Mouse (Mus musculus) layer of hippocampus, postnatal 10 days (tissue): ENCODE measurements around the gene Gemin6. TPM values are rescaled to one million over a fixed set of nuclear protein-coding genes. Genes with fewer than 3 reads are reported as not detected.
A peak's percentile ranks its signal among the peaks of the same experiment; 100 is the strongest.
"Not testable (repeated sequence)": the region's sequence is repeated elsewhere in the genome, so short reads cannot be mapped to it uniquely, and the experiment has no call there.

Experiments used
- DNase-seq, 2 experiments: peaks; one replicate each; pipeline ENCODE4 v3.0.0; 2021; ENCODE audit warnings: low spot score in 2 of 2
- long read RNA-seq: library from polyadenylated mRNA; stranded (forward); transcript quantifications from one replicate; pipeline ENCODE4 v2.0.0, GENCODE M21; 2023
- total RNA-seq, 2 experiments: library from RNA; stranded (reverse); gene quantifications; 2 replicates each; pipeline ENCODE4 v1.2.3; 2021

Gemin6 gene
- total RNA-seq, result 1 to 10 TPM; 5.1 to 6.8 TPM
- long read RNA-seq, partial matches to known transcripts, result 1 of 9 reads
- long read RNA-seq, other reads (novel, unspliced or antisense), result 4 of 9 reads

DNA sequence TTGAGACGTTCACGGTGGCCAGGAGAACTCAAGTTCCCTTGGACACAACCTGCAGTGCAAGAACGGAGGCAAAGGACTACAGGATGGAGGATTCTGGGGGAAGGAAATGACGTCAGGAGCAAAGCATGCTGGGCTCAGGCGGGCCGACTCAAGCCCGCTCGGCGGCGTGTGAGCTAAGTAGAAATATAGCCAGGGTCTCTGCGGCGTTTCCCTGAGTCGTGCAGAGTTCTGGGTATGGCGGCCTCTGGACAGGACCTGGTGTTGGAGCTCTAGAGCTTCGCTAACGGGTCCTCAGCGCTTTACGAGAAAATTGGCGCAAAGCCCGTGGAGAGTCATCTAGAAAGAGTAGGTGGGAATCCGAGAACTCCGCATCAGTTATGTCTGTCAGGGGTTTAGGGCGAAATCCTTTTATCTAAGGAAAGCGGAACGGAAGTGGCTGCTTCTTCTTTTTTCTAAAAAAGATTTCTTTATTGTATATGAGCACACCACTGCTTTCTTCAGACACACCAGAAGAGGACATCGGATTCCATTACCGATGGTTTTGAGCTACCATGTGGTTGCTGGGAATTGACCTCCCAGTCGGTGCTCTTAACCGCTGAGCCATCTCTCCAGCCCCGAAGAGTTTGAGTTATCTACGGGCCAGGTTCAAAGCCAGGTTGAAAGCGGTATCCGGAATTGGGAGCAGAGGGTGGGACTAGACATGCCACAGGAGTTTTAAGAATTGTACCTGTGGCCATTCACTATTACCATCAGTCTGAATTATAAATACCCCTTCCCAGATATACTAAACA is at the start of gene Gemin6:
Gene Gemin6 (plus strand): TSS at position 116 of the 791 bp plus-strand sequence.
- peak; percentile 75 to 81 for DNase-seq

DNA sequence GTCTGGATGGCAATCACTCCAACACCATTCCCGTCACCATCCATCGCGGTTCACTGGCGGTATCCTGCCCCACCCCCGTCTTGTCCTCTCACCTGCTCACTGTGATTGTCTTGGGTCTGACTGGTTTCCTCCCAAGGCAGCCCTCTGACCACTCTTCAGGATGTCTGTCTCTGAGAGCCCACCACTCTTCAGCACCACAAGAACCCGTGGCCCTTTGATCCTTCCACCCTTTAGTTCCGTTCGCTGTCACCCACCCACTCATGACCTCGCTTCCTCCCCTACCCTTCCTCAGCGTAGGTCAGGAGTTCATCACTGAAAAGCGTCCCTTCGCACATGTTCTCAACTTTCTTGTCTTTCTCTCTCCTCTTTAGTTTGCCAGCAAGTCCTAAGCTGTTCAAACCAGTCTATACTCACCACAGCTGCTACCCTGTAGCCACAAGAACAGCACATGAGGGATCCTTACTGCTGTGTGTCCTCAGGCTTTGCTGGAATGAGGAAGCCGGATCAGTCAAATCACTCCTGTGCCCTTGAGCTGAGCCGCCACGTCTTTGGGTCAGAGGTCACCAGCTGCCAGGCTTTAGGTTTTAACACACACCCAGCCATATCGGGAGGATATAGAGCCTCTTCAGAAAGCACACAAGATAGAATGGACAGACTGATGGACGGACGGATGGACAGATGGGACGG is 49.4 kb upstream of the Gemin6 start:
- no peak for DNase-seq

DNA sequence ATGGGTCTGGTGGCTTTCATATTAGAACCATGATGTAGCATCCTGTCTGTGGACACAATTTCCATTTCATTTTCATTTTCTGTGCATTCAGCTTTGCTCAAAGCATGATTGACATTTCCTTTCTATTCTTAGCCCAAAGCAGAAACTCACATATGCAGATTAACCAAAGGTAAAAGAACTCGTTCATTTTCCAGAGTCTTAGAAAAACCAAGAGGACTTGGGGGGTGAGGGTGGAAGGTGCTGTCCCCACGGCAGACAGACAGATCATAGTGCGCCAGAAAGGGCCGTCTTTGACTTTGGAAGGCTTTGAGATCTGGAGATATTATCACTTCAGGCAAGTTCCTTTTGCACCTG is 48.9 kb upstream of the Gemin6 start:
- no peak for DNase-seq

DNA sequence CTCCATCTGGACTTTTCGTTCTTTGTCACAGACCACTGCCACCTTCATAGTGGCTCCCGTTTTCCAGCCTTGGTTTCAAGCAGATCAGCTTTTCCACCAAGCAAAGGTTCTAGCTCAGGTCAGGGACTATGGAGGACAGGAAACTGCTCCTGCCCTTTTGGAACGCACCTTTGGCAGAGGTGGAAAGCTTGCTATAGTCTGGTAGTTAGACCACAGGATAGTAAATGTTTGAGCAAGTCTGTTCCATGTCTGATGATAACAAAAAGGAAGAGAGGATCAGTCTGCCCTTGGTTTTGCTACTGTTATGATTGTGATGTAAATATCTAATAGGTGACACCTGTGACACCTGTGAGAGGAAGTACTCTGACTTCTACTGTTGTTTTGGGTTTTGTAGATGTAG is 48.3 kb upstream of the Gemin6 start:
- no peak for DNase-seq

DNA sequence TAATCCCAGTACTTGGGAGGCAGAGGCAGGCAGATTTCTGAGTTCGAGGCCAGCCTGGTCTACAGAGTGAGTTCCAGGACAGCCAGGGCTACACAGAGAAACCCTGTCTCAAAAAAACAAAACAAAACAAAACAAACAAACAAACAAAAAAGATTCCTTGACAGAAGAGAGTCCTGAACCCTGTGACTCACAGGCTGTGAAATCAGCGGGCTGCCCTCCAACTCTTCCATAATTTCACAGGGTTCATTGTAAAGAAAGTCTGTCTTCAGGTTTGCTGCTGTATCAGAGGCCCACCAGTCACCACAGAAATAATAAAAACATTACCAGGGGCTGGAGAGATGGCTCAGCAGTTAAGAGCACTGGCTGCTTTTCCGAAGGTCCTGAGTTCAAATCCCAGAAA is 45.4 kb upstream of the Gemin6 start:
- DNase-seq, result not testable (repeated sequence)

DNA sequence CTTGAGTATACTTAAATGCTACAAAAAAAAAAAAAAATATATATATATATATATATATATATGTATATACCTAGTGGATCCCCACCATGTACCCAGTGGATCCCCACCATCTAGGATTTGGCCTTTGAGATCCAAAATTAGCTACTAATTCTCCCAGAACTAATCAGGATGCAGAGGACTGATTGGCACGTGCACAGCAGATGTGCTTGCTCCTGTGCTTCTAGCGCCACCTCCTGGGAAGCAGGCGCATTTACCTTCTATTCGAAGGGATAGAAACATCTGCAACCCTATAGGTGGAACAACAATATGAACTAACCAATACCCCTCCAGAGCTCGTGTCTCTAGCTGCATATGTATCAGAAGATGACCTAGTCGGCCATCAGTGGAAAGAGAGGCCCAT is 44.3 kb upstream of the Gemin6 start:
- DNase-seq, result peak; percentile 73 to 81

DNA sequence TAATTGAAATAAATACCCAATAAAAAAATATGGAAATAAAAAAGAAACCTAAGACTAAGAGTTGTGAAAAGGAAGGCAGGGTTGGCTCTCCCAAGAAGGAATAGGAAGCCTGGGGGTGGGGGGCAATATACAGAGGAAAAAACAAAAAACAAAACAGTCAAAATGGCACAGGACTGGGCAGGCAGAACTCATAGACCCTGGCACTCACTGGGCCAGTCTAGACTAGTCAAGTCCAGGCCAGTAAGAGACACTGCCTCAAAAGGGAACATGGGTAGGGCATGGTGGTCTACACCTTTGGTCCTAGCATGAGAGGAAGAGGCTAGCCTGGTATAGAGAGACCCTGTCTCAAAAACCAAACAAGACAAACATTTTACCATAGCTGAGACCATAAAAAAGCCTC is 43.8 kb upstream of the Gemin6 start:
- no peak for DNase-seq

DNA sequence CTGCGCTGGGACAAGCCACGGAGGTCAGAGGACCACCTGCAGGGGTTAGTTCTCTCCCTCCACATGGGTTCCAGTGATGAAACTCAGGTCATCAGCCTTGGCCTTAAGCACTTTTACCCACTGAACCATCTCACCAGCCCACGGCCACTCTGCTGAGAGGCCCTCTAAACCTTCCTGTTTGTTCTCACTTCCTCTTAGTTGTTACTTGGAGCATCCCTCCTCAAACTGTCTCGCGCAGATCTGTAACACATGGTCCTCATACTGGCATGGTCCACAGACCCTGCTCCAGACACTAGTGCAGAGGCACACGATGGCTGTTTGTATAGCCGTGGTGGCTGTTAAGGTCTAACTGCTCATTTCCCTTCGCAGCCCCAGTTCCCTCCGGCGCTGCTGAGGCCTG is 40.6 kb upstream of the Gemin6 start:
- DNase-seq, result no peak

DNA sequence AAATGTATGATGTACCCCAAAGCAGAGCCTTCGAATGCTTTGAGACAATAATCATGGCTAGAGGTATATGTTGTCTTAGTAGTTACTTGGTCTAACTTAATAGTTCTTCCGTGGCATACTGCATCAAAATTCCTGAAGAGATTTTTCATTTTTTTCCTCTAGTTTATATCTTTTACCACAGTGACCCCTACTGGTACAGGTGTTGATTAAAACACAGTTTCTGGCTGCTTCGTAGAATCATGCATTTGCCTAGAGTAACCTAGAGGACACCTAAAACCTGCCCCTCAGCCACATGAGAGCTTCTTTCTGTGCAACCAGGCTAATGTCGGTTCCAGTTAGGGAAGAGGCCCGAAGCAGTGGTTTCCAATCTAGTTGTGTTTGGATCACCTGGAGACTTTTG is 31.2 kb upstream of the Gemin6 start:
- no peak for DNase-seq

DNA sequence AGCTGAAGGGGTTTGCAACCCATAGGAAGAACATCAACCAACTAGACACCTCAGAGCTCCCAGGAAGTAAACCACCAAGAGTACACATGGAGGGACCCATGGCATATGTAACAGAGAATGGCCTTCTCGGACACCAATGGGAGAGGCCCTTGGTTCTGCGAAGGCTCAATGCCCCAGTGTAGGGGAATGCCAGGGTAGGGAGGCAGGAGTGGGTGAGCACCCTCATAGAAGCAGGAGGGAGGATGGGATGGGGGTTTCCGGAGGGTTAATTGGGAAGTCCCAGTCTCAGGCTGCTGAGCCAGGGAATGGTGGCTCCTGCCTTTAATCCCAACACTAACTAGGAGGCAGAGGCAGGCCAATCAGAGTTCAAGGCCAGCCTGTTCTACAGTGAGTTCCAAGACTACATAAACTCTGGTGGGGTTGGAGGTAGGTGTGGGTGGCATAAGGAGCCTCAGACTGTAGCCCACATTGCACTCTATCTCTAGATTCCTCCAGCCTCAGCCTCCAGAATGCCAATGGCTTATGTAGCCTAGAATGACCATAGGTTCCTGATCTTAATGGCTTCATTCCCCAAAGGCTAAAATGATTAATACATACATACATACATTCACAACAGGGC is 25.0 kb upstream of the Gemin6 start:
- no peak for DNase-seq

DNA sequence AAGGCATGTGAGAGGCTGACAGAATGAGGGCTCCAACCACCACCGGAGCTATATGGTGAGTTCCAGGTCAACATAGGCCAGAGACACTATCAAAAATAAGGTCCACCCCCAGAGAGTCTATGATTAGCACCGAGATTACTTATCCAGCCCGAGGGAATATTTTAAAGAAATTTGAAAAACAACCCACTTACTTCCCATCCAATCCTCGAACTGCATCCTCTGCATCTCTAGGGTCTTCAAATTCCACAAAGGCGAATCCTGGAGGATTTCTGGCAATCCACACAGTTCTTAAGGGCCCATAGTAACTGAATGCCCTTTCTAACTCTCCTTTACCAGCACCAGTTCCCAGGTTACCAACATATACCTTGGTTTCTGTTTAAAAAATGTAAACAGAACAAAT is 18.6 kb upstream of the Gemin6 start:
- no peak for DNase-seq

DNA sequence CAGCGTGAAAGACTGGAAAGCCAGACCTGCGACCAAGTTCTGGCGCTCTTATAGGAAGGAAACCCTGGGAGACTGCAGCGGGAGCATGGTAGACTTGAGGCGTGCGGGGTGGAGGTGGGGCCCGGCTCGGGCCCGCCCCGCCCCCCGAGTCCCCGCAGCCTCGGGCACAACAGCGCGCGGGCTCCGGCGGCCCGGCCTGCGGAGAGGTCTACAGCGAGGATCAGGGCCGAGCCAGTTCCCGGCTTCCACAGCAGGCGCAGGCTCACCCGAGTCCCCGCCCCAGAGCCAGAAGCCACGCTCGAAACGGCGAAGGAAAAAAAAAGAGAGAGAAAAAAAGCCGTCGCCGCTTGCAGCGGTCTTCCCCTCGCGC is 18.0 kb upstream of the Gemin6 start:
- no peak for DNase-seq

DNA sequence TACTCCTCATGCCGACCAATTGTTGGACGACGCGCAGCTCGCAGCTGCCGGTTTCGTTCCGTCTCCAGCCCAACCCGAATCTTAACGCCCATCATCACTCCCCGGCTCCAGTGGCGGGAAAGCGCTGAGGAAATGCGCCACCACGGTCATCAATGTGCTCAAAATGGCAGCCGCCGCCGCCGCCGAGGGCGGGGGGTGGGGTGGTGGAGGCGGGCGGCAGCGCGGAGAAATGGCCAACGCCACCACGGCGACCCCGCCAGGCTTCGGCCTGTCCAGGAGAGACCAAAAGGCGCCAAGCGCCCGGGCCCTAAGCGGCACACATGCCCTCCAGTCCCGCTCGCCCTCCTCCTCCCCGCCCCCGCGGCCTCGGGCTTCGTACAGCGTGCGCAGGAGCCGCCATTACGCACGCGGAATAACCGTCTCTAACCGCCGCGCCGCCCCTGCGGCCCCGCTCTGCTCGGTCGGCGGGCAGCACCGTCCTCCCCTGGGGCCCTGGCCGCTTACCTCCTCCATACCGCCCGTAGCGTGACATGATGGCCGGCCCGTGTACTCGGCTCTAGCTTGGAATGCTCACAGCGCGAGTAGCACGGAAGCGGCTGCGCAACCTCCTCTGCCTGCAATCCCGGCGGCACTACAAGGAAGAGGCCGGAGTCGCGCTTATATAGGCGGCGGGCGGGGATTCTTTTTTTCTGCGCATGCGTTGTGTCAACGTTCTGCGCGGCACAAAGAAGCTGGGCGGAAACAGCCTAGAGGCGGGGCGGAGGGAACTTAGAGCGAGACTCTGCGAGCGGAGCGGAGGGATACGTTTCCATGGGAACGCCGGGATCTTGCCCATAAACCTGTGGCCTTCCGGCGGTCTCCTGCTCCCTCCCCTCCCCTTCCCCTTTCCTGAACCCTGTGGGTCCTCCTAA is 17.3 kb upstream of the Gemin6 start, which contains the start of the genes Srsf7 and Ttc39d:
Gene Srsf7 (minus strand): TSS at position 637 of the 911 bp plus-strand sequence.
Gene Ttc39d (plus strand): TSS at position 790 of the 911 bp plus-strand sequence.
- DNase-seq, result peak; percentile 99

DNA sequence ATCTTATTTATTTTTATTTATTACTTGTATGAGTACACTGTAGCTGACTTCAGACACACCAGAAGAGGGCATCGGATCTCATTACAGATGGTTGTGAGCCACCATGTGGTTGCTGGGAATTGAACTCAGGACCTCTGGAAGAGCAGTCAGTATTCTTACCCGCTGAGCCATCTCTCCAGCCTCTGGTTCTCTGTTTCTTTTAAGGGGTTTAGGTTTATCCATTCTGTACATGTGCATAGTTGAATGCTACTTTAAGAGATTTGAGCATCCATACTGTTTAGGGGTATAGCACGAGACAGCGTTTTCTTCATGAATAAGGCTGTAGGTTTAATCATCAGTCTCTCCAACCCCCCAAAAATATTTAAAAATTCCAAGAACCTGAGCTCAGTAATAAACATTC is 10.2 kb upstream of the Gemin6 start:
- DNase-seq, result not testable (repeated sequence)

DNA sequence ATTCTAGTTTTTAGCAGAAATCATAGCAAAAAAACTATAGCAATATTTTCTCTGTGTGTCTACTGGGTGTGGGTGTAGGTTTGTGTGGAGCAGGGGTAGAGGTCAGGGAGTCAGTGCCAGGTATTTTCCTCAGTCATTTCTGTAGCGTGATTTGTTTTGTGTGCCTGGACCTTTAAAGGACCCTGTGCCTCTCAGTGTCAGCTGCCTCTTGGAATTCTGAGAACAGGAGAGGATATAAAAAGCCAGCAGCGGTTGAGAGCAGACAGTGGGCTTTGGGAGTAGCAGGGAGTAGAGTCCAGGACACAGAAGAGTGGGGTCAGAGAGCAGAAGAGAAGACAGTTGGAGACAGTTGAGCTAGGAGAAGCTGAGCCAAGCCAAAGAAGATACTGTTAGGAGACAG is 4.1 kb upstream of the Gemin6 start:
- DNase-seq, result no peak

DNA sequence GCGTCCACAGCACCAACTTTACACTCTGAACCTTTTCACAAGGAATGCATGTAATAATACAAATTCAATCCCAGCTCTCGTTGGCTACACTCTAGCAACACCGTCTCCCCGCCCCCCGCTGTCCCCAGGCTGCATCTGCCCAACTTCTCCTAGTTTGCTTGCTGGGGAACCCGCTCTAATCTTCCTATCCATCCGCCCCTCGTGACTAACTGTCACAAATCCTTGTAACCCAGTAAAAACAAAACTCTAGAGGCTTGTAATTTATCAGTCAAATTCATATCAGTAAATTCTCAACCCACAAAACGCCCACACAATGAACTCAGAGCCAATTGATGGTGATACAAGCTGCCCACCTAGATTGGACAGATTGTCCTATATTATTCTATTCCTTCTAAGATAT is 3.0 kb upstream of the Gemin6 start:
- DNase-seq, result no peak

DNA sequence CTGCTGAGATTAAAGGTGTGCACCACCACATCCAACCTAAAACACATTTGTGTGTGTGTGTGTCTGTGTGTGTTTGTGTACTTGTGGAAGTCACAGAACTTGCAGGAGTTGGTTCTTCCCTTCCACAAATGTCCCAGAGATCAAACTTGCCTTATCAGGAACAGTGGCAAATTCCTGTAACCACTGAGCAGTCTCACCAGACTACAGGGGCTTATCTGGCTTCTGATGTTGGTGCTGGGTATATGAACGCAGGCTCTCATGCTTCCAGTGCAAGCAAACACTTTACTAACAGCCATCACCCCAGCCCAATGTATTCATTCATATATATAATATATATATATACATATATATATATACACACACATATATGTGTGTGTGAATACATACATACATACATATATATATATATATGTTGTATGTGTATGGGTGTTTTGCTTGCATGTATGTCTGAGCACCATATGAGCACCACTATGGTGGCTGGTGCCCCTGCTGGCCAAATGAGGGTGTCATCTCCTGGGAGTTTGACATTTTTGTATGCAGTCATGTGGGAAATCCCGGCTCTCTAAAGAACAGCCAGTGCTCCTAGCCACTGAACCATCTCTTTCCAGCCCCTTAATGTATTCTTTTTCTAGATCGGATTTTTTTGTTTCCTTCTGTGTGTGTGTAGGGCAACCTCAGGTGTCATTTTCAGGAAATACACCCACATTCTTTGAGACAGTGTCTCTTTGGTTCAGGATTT is 2.2 kb upstream of the Gemin6 start:
- no peak for DNase-seq

DNA sequence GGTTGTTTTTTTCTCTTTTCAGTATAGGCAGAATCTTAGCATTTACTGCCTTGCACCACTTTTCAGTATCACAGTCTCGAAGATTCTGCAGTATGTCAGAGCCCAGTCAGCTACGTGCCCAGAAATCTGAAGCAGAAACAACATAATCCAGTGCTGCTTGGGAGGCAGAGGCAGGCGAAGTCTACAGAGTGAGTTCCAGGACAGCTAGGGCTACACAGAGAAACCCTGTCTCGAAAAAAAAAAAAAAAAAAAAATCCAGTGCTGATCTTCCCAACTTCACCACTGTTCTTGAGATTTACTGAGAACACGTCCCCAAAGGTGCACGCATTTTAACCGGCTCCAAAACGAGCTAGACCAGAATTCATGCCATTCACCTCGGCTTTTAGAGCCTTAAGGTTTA is 412 bp upstream of the Gemin6 start:
- no peak for DNase-seq

DNA sequence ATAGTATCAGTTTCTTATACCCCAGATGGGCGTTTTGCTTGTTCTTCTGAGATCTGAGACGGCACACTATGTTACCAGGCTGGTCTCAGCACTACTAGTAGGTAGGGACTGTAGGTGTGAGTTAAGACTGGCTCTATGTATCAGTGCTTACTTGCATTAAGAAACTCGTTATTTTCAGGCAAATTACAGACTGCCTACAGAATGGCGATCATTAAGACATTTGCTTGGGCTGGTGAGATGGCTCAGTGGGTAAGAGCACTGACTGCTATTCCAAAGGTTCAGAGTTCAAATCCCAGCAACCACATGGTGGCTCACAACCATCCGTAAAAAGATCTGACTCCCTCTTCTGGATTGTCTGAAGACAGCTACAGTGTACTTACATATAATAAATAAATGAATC is 901 bp downstream of the Gemin6 start:
- not testable (repeated sequence) for DNase-seq

DNA sequence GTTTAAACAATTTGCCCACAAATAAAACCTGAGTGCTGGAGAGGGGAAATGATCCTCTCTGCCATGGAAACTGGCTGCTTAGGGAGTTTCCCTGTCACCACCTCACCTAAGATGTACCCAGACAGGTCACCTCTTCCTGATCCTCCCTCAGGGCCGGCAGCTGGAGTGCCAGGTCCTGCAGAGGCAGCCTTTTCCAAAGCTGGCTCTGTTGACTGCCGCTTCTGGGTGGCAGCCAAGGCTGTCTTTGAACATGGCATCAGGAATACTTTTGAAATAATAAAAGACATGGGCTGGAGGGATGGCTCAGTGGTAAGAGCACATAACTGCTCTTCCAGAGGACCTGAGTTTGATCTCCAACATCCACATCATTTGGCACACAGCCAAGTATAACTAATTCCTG is 5.2 kb downstream of the Gemin6 start:
- peak in 1 of 2 experiments; percentile 33 for DNase-seq
